Mouse (Mus musculus): ENCODE results near the gene Scn3a.
"Not testable (repeated sequence)": the region's sequence is repeated elsewhere in the genome, so short reads cannot be mapped to it uniquely, and the experiment has no call there.

Scn3a gene

GRCm38 (mm10) chr2:65490450-65490849 is 77.0 kb downstream of the Scn3a start:
- no peak for DNase-seq (ENCODE audit: low read depth in 2 of 2, low spot score in 2 of 2)

- DNase-seq (ENCODE audit: low read depth in 2 of 2, low spot score in 2 of 2), result no peak
These were observed 84.0 kb downstream of the Scn3a start for GRCm38 (mm10) chr2:65483434-65483833.

- no peak for DNase-seq (ENCODE audit: low read depth in 2 of 2, low spot score in 2 of 2)
These were observed 86.3 kb downstream of the Scn3a start for GRCm38 (mm10) chr2:65481007-65481672.

GRCm38 (mm10) chr2:65471311-65471882 is 96.0 kb downstream of the Scn3a start:
- DNase-seq (ENCODE audit: low read depth in 2 of 2, low spot score in 2 of 2), result no peak

- DNase-seq (ENCODE audit: low read depth in 2 of 2, low spot score in 2 of 2), result no peak
These were observed 101.7 kb downstream of the Scn3a start for GRCm38 (mm10) chr2:65465694-65466093.

GRCm38 (mm10) chr2:65453763-65454162 is 113.7 kb downstream of the Scn3a start:
- DNase-seq (ENCODE audit: low read depth in 2 of 2, low spot score in 2 of 2), result no peak

GRCm38 (mm10) chr2:65451401-65452078 is 115.9 kb downstream of the Scn3a start:
- DNase-seq (ENCODE audit: low read depth in 2 of 2, low spot score in 2 of 2), result not testable (repeated sequence)

GRCm38 (mm10) chr2:65450449-65451360 is 116.7 kb downstream of the Scn3a start:
- no peak for DNase-seq (ENCODE audit: low read depth in 2 of 2, low spot score in 2 of 2)

GRCm38 (mm10) chr2:65449126-65449828 is 118.2 kb downstream of the Scn3a start:
- DNase-seq (ENCODE audit: low read depth in 2 of 2, low spot score in 2 of 2), result no peak

GRCm38 (mm10) chr2:65443082-65443481 is 124.3 kb downstream of the Scn3a start:
- no peak for DNase-seq (ENCODE audit: low read depth in 2 of 2, low spot score in 2 of 2)

GRCm38 (mm10) chr2:65441566-65441965 is 125.9 kb downstream of the Scn3a start:
- DNase-seq (ENCODE audit: low read depth in 2 of 2, low spot score in 2 of 2), result no peak

GRCm38 (mm10) chr2:65441110-65441509 is 126.3 kb downstream of the Scn3a start:
- no peak for DNase-seq (ENCODE audit: low read depth in 2 of 2, low spot score in 2 of 2)

GRCm38 (mm10) chr2:65436917-65437316 is 130.5 kb downstream of the Scn3a start:
- DNase-seq (ENCODE audit: low read depth in 2 of 2, low spot score in 2 of 2), result no peak

- DNase-seq (ENCODE audit: low read depth in 2 of 2, low spot score in 2 of 2), result no peak
These were observed 143.9 kb downstream of the Scn3a start for GRCm38 (mm10) chr2:65423501-65423900.

GRCm38 (mm10) chr2:65421259-65422255 is 145.9 kb downstream of the Scn3a start:
- no peak for DNase-seq (ENCODE audit: low read depth in 2 of 2, low spot score in 2 of 2)

- DNase-seq (ENCODE audit: low read depth in 2 of 2, low spot score in 2 of 2), result no peak
These were observed 148.8 kb downstream of the Scn3a start for GRCm38 (mm10) chr2:65418608-65419007.

- DNase-seq (ENCODE audit: low read depth in 2 of 2, low spot score in 2 of 2), result no peak
These were observed 150.9 kb downstream of the Scn3a start for GRCm38 (mm10) chr2:65416535-65416934.

- DNase-seq (ENCODE audit: low read depth in 2 of 2, low spot score in 2 of 2), result no peak
These were observed 152.1 kb downstream of the Scn3a start for GRCm38 (mm10) chr2:65415294-65415693.

GRCm38 (mm10) chr2:65414806-65415281 is 152.6 kb downstream of the Scn3a start:
- DNase-seq (ENCODE audit: low read depth in 2 of 2, low spot score in 2 of 2), result no peak

Data from CD8-positive naive resting alpha-beta T cell, adult 2 months (primary cell).